Mouse (Mus musculus) neural tube, embryonic 11.5 days (tissue): Measurements from ENCODE around the gene Rras2. TPM values are rescaled to one million over a fixed set of nuclear protein-coding genes. Genes with fewer than 3 reads are reported as not detected.

Experiments used
- ATAC-seq: fragments of 200-750 bp; cut with Nextera tagmentation; 2 replicates; pipeline ENCODE4 v1.8.0; 2017; ENCODE audit warnings: moderate number of reproducible peaks, mild to moderate bottlenecking, moderate TSS enrichment, moderate library complexity; ENCODE audit not compliant: insufficient read depth, low FRiP score, low TSS enrichment
- DNase-seq: peaks from one replicate; pipeline ENCODE4 v3.0.0-alpha.2; 2015; ENCODE audit warnings: low spot score
- H3K27ac ChIP-seq: fragments of 300-500 bp; sonication (generic); 2 replicates; pipeline ENCODE4 v1.5.1; 2014; ENCODE audit warnings: low read depth, mild to moderate bottlenecking, low read length
- H3K27me3 ChIP-seq: fragments of 300-500 bp; sonication (generic); 2 replicates; pipeline ENCODE4 v1.6.1; 2014; ENCODE audit warnings: mild to moderate bottlenecking, low read length, mixed read lengths; ENCODE audit not compliant: control insufficient read depth, insufficient read depth
- H3K36me3 ChIP-seq: fragments of 300-500 bp; sonication (generic); 2 replicates; pipeline ENCODE4 v1.6.1; 2014; ENCODE audit warnings: mild to moderate bottlenecking, low read length, moderate library complexity, mixed read lengths; ENCODE audit not compliant: control insufficient read depth, insufficient read depth
- H3K4me1 ChIP-seq: fragments of 300-500 bp; sonication (generic); 2 replicates; pipeline ENCODE4 v1.6.1; 2014; ENCODE audit warnings: low read length, mixed read lengths; ENCODE audit not compliant: control insufficient read depth, insufficient read depth
- H3K4me2 ChIP-seq: fragments of 300-500 bp; sonication (generic); 2 replicates; pipeline ENCODE4 v1.6.1; 2014; ENCODE audit warnings: low read depth, mild to moderate bottlenecking, moderate library complexity
- H3K4me3 ChIP-seq: fragments of 300-500 bp; sonication (generic); 2 replicates; pipeline ENCODE4 v1.5.1; 2014; ENCODE audit warnings: low read depth, low read length
- H3K9ac ChIP-seq: fragments of 300-500 bp; sonication (generic); 2 replicates; pipeline ENCODE4 v1.6.1; 2014; ENCODE audit warnings: mild to moderate bottlenecking, low read length
- H3K9me3 ChIP-seq: fragments of 300-500 bp; sonication (generic); 2 replicates; pipeline ENCODE4 v1.6.1; 2016; ENCODE audit warnings: low read length; ENCODE audit not compliant: control insufficient read depth
- WGBS: fragments of 180-500 bp; shearing (Covaris S2); extraction: QIAGEN DNeasy Blood & Tissue Kit; methylation state at CpG from one replicate; pipeline ENCODE4 v1.1.7; 2014; 5-methylcytosine and 5-hydroxymethylcytosine counted together
- polyA plus RNA-seq: library from polyadenylated mRNA; unstranded; fragments of >200 nt; fragmentation: Nextera tagmentation; extraction: Ambion mirVana; gene quantifications from 2 replicates; pipeline ENCODE4 v1.2.1, GENCODE M21; 2014

The Rras2 gene
- polyA plus RNA-seq, 1 experiment from 2014 or later = 25.4 TPM

- no peaks in the 10 kb centered on the region for H3K4me1 ChIP-seq
- no peak overlapping the region for H3K4me2 ChIP-seq
- no peak for ATAC-seq
- H3K27me3 ChIP-seq = no peaks in the 10 kb centered on the region
- no peaks in the 10 kb centered on the region for H3K9me3 ChIP-seq
- 90% methylated on average over 26 of the region's 26 CpGs for WGBS
- no peak overlapping the region for H3K4me3 ChIP-seq
- H3K9ac ChIP-seq = no peak overlapping the region
- no peak overlapping the region for H3K27ac ChIP-seq
- H3K36me3 ChIP-seq = no peaks in the 10 kb centered on the region
- DNase-seq = no peak
These were observed 74.3 kb downstream of the Rras2 start for GRCm38 (mm10) chr7:114042973-114043928.

GRCm38 (mm10) chr7:114041349-114041748 lies 76.2 kb downstream of the Rras2 start:
- Histone ChIP-seq H3K27me3 (no peaks in the 10 kb centered on the region), H3K4me3 (no peak overlapping the region), H3K27ac (no peak overlapping the region), H3K36me3 (no peaks in the 10 kb centered on the region), H3K9ac (no peak overlapping the region), H3K9me3 (no peaks in the 10 kb centered on the region), H3K4me1 (no peaks in the 10 kb centered on the region), H3K4me2 (no peak overlapping the region)
- DNase-seq (no peak), ATAC-seq (no peak)
- WGBS = 93% methylated on average over 4 of the region's 4 CpGs

GRCm38 (mm10) chr7:114037237-114037636 lies 80.3 kb downstream of the Rras2 start:
- ATAC-seq (no peak), DNase-seq (no peak)
- Histone ChIP-seq H3K9ac (no peak overlapping the region), H3K36me3 (no peaks in the 10 kb centered on the region), H3K4me1 (no peaks in the 10 kb centered on the region), H3K27me3 (no peaks in the 10 kb centered on the region), H3K9me3 (no peaks in the 10 kb centered on the region), H3K4me3 (no peak overlapping the region), H3K27ac (no peak overlapping the region), H3K4me2 (no peak overlapping the region)
- 86% methylated on average over 4 of the region's 4 CpGs for WGBS

GRCm38 (mm10) chr7:114029596-114029995 lies 88.0 kb downstream of the Rras2 start:
- Histone ChIP-seq H3K9ac (no peak overlapping the region), H3K36me3 (no peaks in the 10 kb centered on the region), H3K4me2 (no peak overlapping the region), H3K9me3 (no peaks in the 10 kb centered on the region), H3K27ac (no peak overlapping the region), H3K4me3 (no peak overlapping the region), H3K27me3 (no peaks in the 10 kb centered on the region), H3K4me1 (no peaks in the 10 kb centered on the region)
- ATAC-seq (no peak), DNase-seq (no peak)
- 84% methylated on average over 6 of the region's 6 CpGs for WGBS

GRCm38 (mm10) chr7:114028828-114029227 lies 88.8 kb downstream of the Rras2 start:
- no peak for DNase-seq
- Histone ChIP-seq H3K9me3 (no peaks in the 10 kb centered on the region), H3K4me3 (no peak overlapping the region), H3K27ac (no peak overlapping the region), H3K9ac (no peak overlapping the region), H3K36me3 (no peaks in the 10 kb centered on the region), H3K27me3 (no peaks in the 10 kb centered on the region), H3K4me1 (no peaks in the 10 kb centered on the region), H3K4me2 (no peak overlapping the region)
- no peak for ATAC-seq
- WGBS = 93% methylated on average over 5 of the region's 5 CpGs

GRCm38 (mm10) chr7:114027406-114027805 lies 90.2 kb downstream of the Rras2 start:
- Histone ChIP-seq H3K4me1 (no peaks in the 10 kb centered on the region), H3K4me3 (no peak overlapping the region), H3K9ac (no peak overlapping the region), H3K27me3 (no peaks in the 10 kb centered on the region), H3K4me2 (no peak overlapping the region), H3K36me3 (no peaks in the 10 kb centered on the region), H3K27ac (no peak overlapping the region), H3K9me3 (no peaks in the 10 kb centered on the region)
- no peak for DNase-seq
- 85% methylated on average over 3 of the region's 3 CpGs for WGBS
- no peak for ATAC-seq

GRCm38 (mm10) chr7:114026923-114027322 lies 90.7 kb downstream of the Rras2 start:
- ATAC-seq (no peak), DNase-seq (no peak)
- Histone ChIP-seq H3K4me3 (no peak overlapping the region), H3K9ac (no peak overlapping the region), H3K27ac (no peak overlapping the region), H3K4me2 (no peak overlapping the region), H3K9me3 (no peaks in the 10 kb centered on the region), H3K27me3 (no peaks in the 10 kb centered on the region), H3K36me3 (no peaks in the 10 kb centered on the region), H3K4me1 (no peaks in the 10 kb centered on the region)
- 90% methylated on average over 8 of the region's 8 CpGs for WGBS

- Histone ChIP-seq H3K4me1 (no peaks in the 10 kb centered on the region), H3K4me3 (peak overlapping the region; percentile 24), H3K27ac (no peak overlapping the region), H3K36me3 (no peaks in the 10 kb centered on the region), H3K9me3 (no peaks in the 10 kb centered on the region), H3K27me3 (no peaks in the 10 kb centered on the region), H3K4me2 (peak overlapping the region; percentile 39), H3K9ac (no peak overlapping the region; the same call in 1 of the 2 replicates)
- 4% methylated on average over 11 of the region's 11 CpGs for WGBS
- DNase-seq = peak; percentile 85
- peak; percentile 41; the same call in 1 of the 2 replicates for ATAC-seq
These were observed 96.9 kb downstream of the Rras2 start for GRCm38 (mm10) chr7:114020704-114021093.
